Mouse (Mus musculus): ENCODE measurements around the gene Ecm2. TPM values are rescaled to one million over a fixed set of nuclear protein-coding genes. Genes with fewer than 3 reads are reported as not detected.

The Ecm2 gene
- total and polyA plus RNA-seq, 2 experiments from 2014 or later, result 1.8 to 2.0 TPM

- DNase-seq (no peak), ATAC-seq (no peak)
- H3K4me1 ChIP-seq (ENCODE audit: insufficient read depth), result no peaks in the 10 kb centered on the region
- TF ChIP-seq CTCF (IDR thresholded peaks at IDR 0.05; ENCODE audit: low read depth), result no peak
- WGBS, result 77% methylated on average over 2 of the region's 2 CpGs
- no peak overlapping the region for H3K4me3 ChIP-seq (ENCODE audit: low read depth, low read length)
- H3K4me2 ChIP-seq (ENCODE audit: low read depth), result no peak overlapping the region
- no peak overlapping the region for H3K9ac ChIP-seq
- no peak overlapping the region for H3K27ac ChIP-seq (ENCODE audit: low read depth, low read length)
- peaks cover 27% of the 10 kb centered on the region for H3K36me3 ChIP-seq (ENCODE audit: insufficient read depth)
- H3K9me3 ChIP-seq (ENCODE audit: low read length), result no peaks in the 10 kb centered on the region
- H3K27me3 ChIP-seq (ENCODE audit: insufficient read depth, low read length), result no peaks in the 10 kb centered on the region
Measured at GRCm38 (mm10) chr13:49467585-49467984, 37.0 kb upstream of the Ecm2 start.

- no peaks in the 10 kb centered on the region for H3K4me1 ChIP-seq (ENCODE audit: insufficient read depth)
- no peak for ATAC-seq
Measured at GRCm38 (mm10) chr13:49469002-49469401, 35.6 kb upstream of the Ecm2 start.

GRCm38 (mm10) chr13:49470319-49470718, 34.3 kb upstream of the Ecm2 start:
- ATAC-seq (no peak), DNase-seq (no peak)
- no peak for TF ChIP-seq CTCF (IDR thresholded peaks at IDR 0.05; ENCODE audit: low read depth)
- Histone ChIP-seq H3K4me3 (ENCODE audit: low read depth, low read length) (no peak overlapping the region), H3K9me3 (ENCODE audit: low read length) (no peaks in the 10 kb centered on the region), H3K4me2 (ENCODE audit: low read depth) (no peak overlapping the region), H3K9ac (no peak overlapping the region), H3K27me3 (ENCODE audit: insufficient read depth, low read length) (no peaks in the 10 kb centered on the region), H3K36me3 (ENCODE audit: insufficient read depth) (peaks cover 6% of the 10 kb centered on the region), H3K4me1 (ENCODE audit: insufficient read depth) (no peaks in the 10 kb centered on the region), H3K27ac (ENCODE audit: low read depth, low read length) (no peak overlapping the region)
- whole genome bisulfite sequencing, result 86% methylated on average over 4 of the region's 4 CpGs

More at GRCm38 (mm10) chr13:49469002-49469401, 35.6 kb upstream of the Ecm2 start:
- WGBS, result 81% methylated on average over 5 of the region's 5 CpGs
- Histone ChIP-seq H3K27ac (ENCODE audit: low read depth, low read length) (no peak overlapping the region), H3K27me3 (ENCODE audit: insufficient read depth, low read length) (no peaks in the 10 kb centered on the region), H3K4me3 (ENCODE audit: low read depth, low read length) (no peak overlapping the region), H3K36me3 (ENCODE audit: insufficient read depth) (peaks cover 18% of the 10 kb centered on the region), H3K9me3 (ENCODE audit: low read length) (no peaks in the 10 kb centered on the region), H3K9ac (no peak overlapping the region), H3K4me2 (ENCODE audit: low read depth) (no peak overlapping the region)
- DNase-seq, result no peak
- peak; percentile 10; the same call in 1 of the 2 replicates for TF ChIP-seq CTCF (IDR thresholded peaks at IDR 0.05; ENCODE audit: low read depth)

- 43% methylated on average over 4 of the region's 4 CpGs for WGBS
- 0 out of 2 replicates have a peak, but pooled peaks have one; percentile 12 for ATAC-seq
- no peak overlapping the region for H3K4me2 ChIP-seq (ENCODE audit: low read depth)
- no peak overlapping the region for H3K9ac ChIP-seq
- no peak overlapping the region for H3K4me3 ChIP-seq (ENCODE audit: low read depth, low read length)
- H3K9me3 ChIP-seq (ENCODE audit: low read length), result no peaks in the 10 kb centered on the region
- peak; percentile 9 for DNase-seq
- no peaks in the 10 kb centered on the region for H3K27me3 ChIP-seq (ENCODE audit: insufficient read depth, low read length)
- H3K36me3 ChIP-seq (ENCODE audit: insufficient read depth), result peaks cover 1% of the 10 kb centered on the region; the same call in 1 of the 2 replicates
- no peak for TF ChIP-seq CTCF (IDR thresholded peaks at IDR 0.05; ENCODE audit: low read depth)
- H3K27ac ChIP-seq (ENCODE audit: low read depth, low read length), result no peak overlapping the region
- no peaks in the 10 kb centered on the region for H3K4me1 ChIP-seq (ENCODE audit: insufficient read depth)
Measured at GRCm38 (mm10) chr13:49470806-49471205, 33.8 kb upstream of the Ecm2 start.

GRCm38 (mm10) chr13:49471981-49472675, 32.5 kb upstream of the Ecm2 start:
- no peak for ATAC-seq
- no peaks in the 10 kb centered on the region for H3K27me3 ChIP-seq (ENCODE audit: insufficient read depth, low read length)
- H3K9me3 ChIP-seq (ENCODE audit: low read length), result no peaks in the 10 kb centered on the region
- DNase-seq, result no peak
- no peaks in the 10 kb centered on the region for H3K4me1 ChIP-seq (ENCODE audit: insufficient read depth)
- H3K4me3 ChIP-seq (ENCODE audit: low read depth, low read length), result no peak overlapping the region
- no peak overlapping the region for H3K4me2 ChIP-seq (ENCODE audit: low read depth)
- no peaks in the 10 kb centered on the region for H3K36me3 ChIP-seq (ENCODE audit: insufficient read depth)
- H3K9ac ChIP-seq, result no peak overlapping the region
- TF ChIP-seq CTCF (IDR thresholded peaks at IDR 0.05; ENCODE audit: low read depth), result no peak
- 75% methylated on average over 4 of the region's 4 CpGs for WGBS
- H3K27ac ChIP-seq (ENCODE audit: low read depth, low read length), result no peak overlapping the region

- Histone ChIP-seq H3K27ac (ENCODE audit: low read depth, low read length) (no peak overlapping the region), H3K9me3 (ENCODE audit: low read length) (no peaks in the 10 kb centered on the region), H3K4me1 (ENCODE audit: insufficient read depth) (no peaks in the 10 kb centered on the region), H3K9ac (no peak overlapping the region), H3K27me3 (ENCODE audit: insufficient read depth, low read length) (no peaks in the 10 kb centered on the region), H3K4me2 (ENCODE audit: low read depth) (no peak overlapping the region), H3K36me3 (ENCODE audit: insufficient read depth) (no peaks in the 10 kb centered on the region), H3K4me3 (ENCODE audit: low read depth, low read length) (no peak overlapping the region)
- WGBS, result 95% methylated on average over 6 of the region's 6 CpGs
- ATAC-seq (no peak), DNase-seq (no peak)
- no peak for TF ChIP-seq CTCF (IDR thresholded peaks at IDR 0.05; ENCODE audit: low read depth)
Measured at GRCm38 (mm10) chr13:49472676-49473005, 32.0 kb upstream of the Ecm2 start.

- WGBS, result 90% methylated on average over 3 of the region's 3 CpGs
- H3K4me1 ChIP-seq (ENCODE audit: insufficient read depth), result no peaks in the 10 kb centered on the region
- no peak overlapping the region for H3K27ac ChIP-seq (ENCODE audit: low read depth, low read length)
- H3K27me3 ChIP-seq (ENCODE audit: insufficient read depth, low read length), result no peaks in the 10 kb centered on the region
- TF ChIP-seq CTCF (IDR thresholded peaks at IDR 0.05; ENCODE audit: low read depth), result no peak
- no peak overlapping the region for H3K9ac ChIP-seq
- ATAC-seq, result no peak
- DNase-seq, result no peak
- H3K4me2 ChIP-seq (ENCODE audit: low read depth), result no peak overlapping the region
- H3K4me3 ChIP-seq (ENCODE audit: low read depth, low read length), result no peak overlapping the region
- H3K9me3 ChIP-seq (ENCODE audit: low read length), result no peaks in the 10 kb centered on the region
- no peaks in the 10 kb centered on the region for H3K36me3 ChIP-seq (ENCODE audit: insufficient read depth)
Measured at GRCm38 (mm10) chr13:49477887-49478286, 26.7 kb upstream of the Ecm2 start.
